Mouse (Mus musculus) embryonic facial prominence, embryonic 13.5 days (tissue): ENCODE results near the gene Obox6. TPM values are rescaled to one million over a fixed set of nuclear protein-coding genes. Genes with fewer than 3 reads are reported as not detected.

Source experiments
- ATAC-seq: fragments of 200-750 bp; cut with Nextera tagmentation; 2 replicates; pipeline ENCODE4 v1.8.0; 2017; ENCODE audit warnings: low read depth; ENCODE audit not compliant: insufficient number of reproducible peaks, insufficient read depth, low FRiP score, low TSS enrichment
- H3K27ac ChIP-seq: fragments of 300-500 bp; sonication (generic); 2 replicates; pipeline ENCODE4 v1.5.1; 2015; ENCODE audit warnings: moderate library complexity, mild to moderate bottlenecking, inconsistent platforms
- H3K27me3 ChIP-seq: fragments of 300-500 bp; sonication (generic); 2 replicates; pipeline ENCODE4 v1.6.1; 2015; ENCODE audit warnings: mild to moderate bottlenecking, inconsistent platforms
- H3K36me3 ChIP-seq: fragments of 300-500 bp; sonication (generic); 2 replicates; pipeline ENCODE4 v1.6.1; 2015; ENCODE audit warnings: mild to moderate bottlenecking, inconsistent platforms
- H3K4me1 ChIP-seq: fragments of 300-500 bp; sonication (generic); 2 replicates; pipeline ENCODE4 v1.6.1; 2015; ENCODE audit warnings: inconsistent platforms
- H3K4me2 ChIP-seq: fragments of 300-500 bp; sonication (generic); 2 replicates; pipeline ENCODE4 v1.6.1; 2015; ENCODE audit warnings: moderate library complexity, mild to moderate bottlenecking, inconsistent platforms
- H3K4me3 ChIP-seq: fragments of 300-500 bp; sonication (generic); 2 replicates; pipeline ENCODE4 v1.5.1; 2015; ENCODE audit warnings: mild to moderate bottlenecking, inconsistent platforms
- H3K9ac ChIP-seq: fragments of 300-500 bp; sonication (generic); 2 replicates; pipeline ENCODE4 v1.6.1; 2015; ENCODE audit warnings: mild to moderate bottlenecking, inconsistent platforms
- H3K9me3 ChIP-seq: fragments of 300-500 bp; sonication (generic); 2 replicates; pipeline ENCODE4 v1.6.1; 2016; ENCODE audit warnings: inconsistent platforms
- WGBS: fragments of 180-500 bp; shearing (Covaris S2); methylation state at CpG from one replicate; pipeline ENCODE4 v1.1.7; 2015; ENCODE audit warnings: mixed read lengths; 5-methylcytosine and 5-hydroxymethylcytosine counted together
- polyA plus RNA-seq: library from polyadenylated mRNA; unstranded; fragments of >200 nt; fragmentation: Nextera tagmentation; extraction: Ambion mirVana; gene quantifications from 2 replicates; pipeline ENCODE4 v1.2.1, GENCODE M21; 2015

The Obox6 gene
- not detected in 2 replicates for polyA plus RNA-seq

GRCm38 (mm10) chr7:15839578-15839977, at the start of gene Obox6:
Gene Obox6 (minus strand): TSS chr7:15839678.
- H3K27ac ChIP-seq: no peak within 1 kb of the TSS
- H3K4me3 ChIP-seq: no peak within 1 kb of the TSS
- no peak within 1 kb of the TSS for H3K4me2 ChIP-seq
- no peak for ATAC-seq
- H3K9me3 ChIP-seq: 0 out of 2 replicates have a peak, but pooled peaks cover 8% of the 10 kb centered on the region
- H3K4me1 ChIP-seq: no peaks in the 10 kb centered on the region
- H3K9ac ChIP-seq: no peak within 1 kb of the TSS
- 90% methylated on average over 3 of the region's 3 CpGs for WGBS
- H3K27me3 ChIP-seq: no peaks in the 10 kb centered on the region
- no peaks in the 10 kb centered on the region for H3K36me3 ChIP-seq

DNA sequence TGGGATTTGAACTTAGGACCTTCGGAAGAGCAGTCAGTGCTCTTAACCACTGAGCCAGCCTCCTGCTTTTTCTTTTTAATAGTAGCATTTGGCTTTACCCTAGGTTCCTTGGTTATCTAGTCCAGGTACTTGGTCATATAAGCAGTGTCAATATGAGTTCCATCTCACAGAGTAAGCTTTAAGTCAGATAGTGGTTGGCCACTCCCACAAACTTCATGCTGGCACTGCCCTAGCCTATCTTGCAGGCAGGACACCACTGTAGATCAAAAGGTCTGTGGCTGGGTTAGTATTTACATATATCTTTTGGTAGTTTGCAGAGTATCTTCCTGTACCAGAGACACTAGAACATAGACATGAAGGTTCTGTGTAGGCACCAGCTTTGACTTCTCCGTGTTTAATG, 44.6 kb upstream of the Obox6 start:
- H3K27me3 ChIP-seq: no peaks in the 10 kb centered on the region

GRCm38 (mm10) chr7:15882317-15882716, 42.8 kb upstream of the Obox6 start, which contains the start of gene Crxos:
Gene Crxos (plus strand): TSS chr7:15882617.
- Histone ChIP-seq H3K4me2 (no peak within 1 kb of the TSS), H3K4me1 (no peaks in the 10 kb centered on the region), H3K9ac (no peak within 1 kb of the TSS), H3K9me3 (no peaks in the 10 kb centered on the region), H3K27ac (no peak within 1 kb of the TSS), H3K27me3 (no peaks in the 10 kb centered on the region), H3K36me3 (no peaks in the 10 kb centered on the region), H3K4me3 (no peak within 1 kb of the TSS)
- 89% methylated on average over 2 of the region's 2 CpGs for WGBS
- ATAC-seq: no peak

More for the DNA sequence above, 44.6 kb upstream of the Obox6 start:
- Histone ChIP-seq H3K4me1 (no peaks in the 10 kb centered on the region), H3K27ac (no peak overlapping the region), H3K36me3 (no peaks in the 10 kb centered on the region), H3K9me3 (no peaks in the 10 kb centered on the region), H3K4me2 (no peak overlapping the region), H3K4me3 (no peak overlapping the region), H3K9ac (no peak overlapping the region)
- ATAC-seq: no peak
- WGBS: 94% methylated on average over 2 of the region's 2 CpGs

DNA sequence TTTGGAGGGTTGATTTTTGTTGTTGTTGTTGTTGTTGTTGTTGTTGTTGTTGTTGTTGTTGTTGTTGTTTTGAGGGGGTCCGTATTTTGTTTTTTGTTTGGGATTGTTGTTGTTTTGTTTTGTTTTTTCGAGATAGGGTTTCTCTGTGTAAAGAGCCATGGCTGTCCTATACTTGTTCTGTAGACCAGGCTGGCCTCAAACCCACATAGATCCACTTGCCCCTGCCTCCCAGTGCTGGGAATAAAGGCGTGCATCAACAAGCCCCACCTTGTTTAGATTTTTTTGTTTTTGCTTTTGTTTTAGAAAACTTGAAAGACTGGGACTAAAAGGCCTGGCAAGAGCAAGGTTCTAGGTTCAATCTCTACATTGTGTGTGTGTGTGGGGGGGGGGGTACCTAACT, 42.4 kb upstream of the Obox6 start:
- Histone ChIP-seq H3K4me1 (no peaks in the 10 kb centered on the region), H3K27ac (no peak overlapping the region), H3K27me3 (no peaks in the 10 kb centered on the region), H3K36me3 (no peaks in the 10 kb centered on the region), H3K4me2 (no peak overlapping the region), H3K4me3 (no peak overlapping the region), H3K9ac (no peak overlapping the region), H3K9me3 (no peaks in the 10 kb centered on the region)
- ATAC-seq: no peak
- WGBS: 52% methylated on average over 3 of the region's 3 CpGs

DNA sequence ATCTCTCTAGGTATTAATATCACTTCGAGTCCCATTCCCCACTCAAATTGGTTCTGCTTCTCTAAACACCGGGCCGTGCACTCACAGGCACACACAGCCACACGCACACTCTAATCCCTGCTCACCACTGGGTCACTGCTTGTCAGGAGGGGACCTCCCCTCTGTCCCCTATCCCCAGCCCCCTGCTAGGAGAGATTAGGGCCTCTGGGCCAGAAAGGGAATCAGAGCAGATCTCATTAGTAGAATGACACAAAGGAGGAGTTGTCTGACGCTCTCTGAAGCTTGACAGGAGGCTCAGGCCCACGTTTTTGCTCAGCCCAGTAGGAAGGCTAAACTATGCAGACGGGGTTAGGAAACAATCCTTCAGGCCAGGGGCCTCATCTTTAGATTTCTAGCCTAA, 41.9 kb upstream of the Obox6 start:
- Histone ChIP-seq H3K36me3 (no peaks in the 10 kb centered on the region), H3K4me3 (no peak overlapping the region), H3K27ac (no peak overlapping the region), H3K4me1 (no peaks in the 10 kb centered on the region), H3K9ac (no peak overlapping the region), H3K4me2 (no peak overlapping the region), H3K9me3 (no peaks in the 10 kb centered on the region), H3K27me3 (no peaks in the 10 kb centered on the region)
- no peak for ATAC-seq
- 4% methylated on average over 7 of the region's 7 CpGs for WGBS

DNA sequence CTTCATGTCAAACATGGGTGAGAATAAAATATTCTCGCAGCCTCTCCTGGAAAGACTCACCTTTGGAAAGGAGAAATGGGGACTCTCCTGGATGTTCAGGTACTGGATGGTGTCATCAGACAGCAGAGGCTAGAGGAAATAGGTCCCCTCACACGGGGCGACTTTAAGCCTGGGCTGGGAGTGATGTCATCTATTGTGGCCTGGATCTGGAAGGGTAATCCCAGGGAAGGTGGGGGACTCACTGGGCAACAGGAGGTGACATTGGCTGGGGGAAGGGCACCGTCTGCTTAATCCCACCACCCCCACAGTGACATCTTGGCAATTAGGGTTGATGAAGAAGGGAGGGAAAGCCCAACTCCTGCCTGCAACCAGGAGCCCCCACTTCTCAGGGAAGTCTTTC, 40.3 kb upstream of the Obox6 start, which contains the start of gene Crx:
Gene Crx, minus strand, starts transcription at position 213 of the 400 bp plus-strand sequence.
- Histone ChIP-seq H3K27me3 (no peaks in the 10 kb centered on the region), H3K4me1 (no peaks in the 10 kb centered on the region), H3K36me3 (no peaks in the 10 kb centered on the region), H3K27ac (no peak within 1 kb of the TSS), H3K4me3 (no peak within 1 kb of the TSS), H3K9ac (no peak within 1 kb of the TSS), H3K9me3 (no peaks in the 10 kb centered on the region), H3K4me2 (no peak within 1 kb of the TSS)
- no peak for ATAC-seq
- WGBS: 35% methylated on average over 4 of the region's 4 CpGs

DNA sequence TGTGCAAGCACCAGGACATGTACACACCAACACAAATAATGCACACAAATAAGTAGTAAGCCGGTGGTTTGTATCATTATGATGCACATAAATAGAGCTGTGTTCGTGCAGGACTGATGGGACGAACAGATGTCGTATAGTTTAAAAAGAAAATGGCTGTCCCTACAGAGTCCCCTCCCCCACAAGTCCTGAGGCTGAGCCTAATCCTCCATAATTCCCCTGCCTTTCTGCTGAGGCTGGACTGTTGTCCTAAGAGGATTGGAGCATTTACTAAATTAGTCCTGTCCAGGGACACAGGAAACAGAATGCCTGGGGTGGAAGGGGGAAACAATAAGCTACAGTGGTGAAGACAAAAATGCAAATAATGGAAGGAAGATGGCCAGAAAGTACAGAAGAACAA, 24.6 kb upstream of the Obox6 start:
- Histone ChIP-seq H3K4me1 (no peaks in the 10 kb centered on the region), H3K4me2 (no peak overlapping the region), H3K4me3 (no peak overlapping the region), H3K9me3 (no peaks in the 10 kb centered on the region), H3K27me3 (no peaks in the 10 kb centered on the region), H3K36me3 (no peaks in the 10 kb centered on the region), H3K27ac (no peak overlapping the region), H3K9ac (no peak overlapping the region)
- ATAC-seq: no peak
- WGBS: 54% methylated on average over 4 of the region's 4 CpGs

DNA sequence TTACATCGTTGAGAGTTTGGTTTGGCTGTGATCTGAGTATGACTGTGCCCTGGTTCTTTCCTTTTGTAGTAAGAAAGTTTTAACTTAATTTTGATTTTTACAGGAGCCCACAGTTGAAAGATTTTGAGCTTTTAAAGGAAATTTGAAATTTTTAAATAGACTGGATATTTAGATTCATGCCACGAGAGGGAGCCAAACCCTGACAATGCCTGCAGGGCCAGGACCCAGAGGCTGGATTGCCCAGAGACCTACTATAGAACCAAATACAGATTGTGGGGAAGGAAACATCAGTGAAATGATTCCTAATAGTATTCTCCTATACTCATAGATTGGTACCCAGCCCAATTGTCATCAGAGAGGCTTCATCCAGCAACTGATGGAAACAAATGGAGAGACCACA, 20.2 kb upstream of the Obox6 start:
- Histone ChIP-seq H3K9ac (no peak overlapping the region), H3K27me3 (no peaks in the 10 kb centered on the region), H3K4me2 (no peak overlapping the region), H3K36me3 (no peaks in the 10 kb centered on the region), H3K4me1 (no peaks in the 10 kb centered on the region), H3K27ac (no peak overlapping the region), H3K4me3 (no peak overlapping the region), H3K9me3 (no peaks in the 10 kb centered on the region)
- WGBS: 45% methylated on average over 2 of the region's 2 CpGs
- no peak for ATAC-seq

Other genes with a start within 250 kb of the Obox6 start
- gene Obox3, start 199.8 kb downstream of the Obox6 start, polyA plus RNA-seq: not detected in 2 replicates
- gene Obox5, start 89.5 kb downstream of the Obox6 start, polyA plus RNA-seq: not detected in 2 replicates
- not detected in 2 replicates for gene Crx, start 40.3 kb upstream of the Obox6 start, polyA plus RNA-seq
- gene Crxos, start 42.9 kb upstream of the Obox6 start, polyA plus RNA-seq: not detected in 2 replicates
- gene Selenow, start 82.7 kb upstream of the Obox6 start, polyA plus RNA-seq: 1,180 and 1,188 TPM in 2 replicates
- gene Nop53, start 106.4 kb upstream of the Obox6 start, polyA plus RNA-seq: 210 and 222 TPM in 2 replicates
- 36.9 and 41.2 TPM in 2 replicates for gene Ehd2, start 127.9 kb upstream of the Obox6 start, polyA plus RNA-seq
- gene Bicra, start 208.2 kb upstream of the Obox6 start, polyA plus RNA-seq: 9.5 and 10.4 TPM in 2 replicates
- 0.07 and 0.11 TPM in 2 replicates for gene Zfp541, start 222.1 kb upstream of the Obox6 start, polyA plus RNA-seq